Mouse (Mus musculus): ENCODE results near the gene Msh3. TPM values are rescaled to one million over a fixed set of nuclear protein-coding genes. Genes with fewer than 3 reads are reported as not detected.

Gene Msh3
- polyA plus RNA-seq (2014; fragmentation: Illumina TruSeq; extraction: RNeasy Lipid Tissue Mini Kit (QIAGEN cat#74804); ENCODE audit: low read depth, low replicate concordance), result 24.6 TPM

GRCm38 (mm10) chr13:92354456-92355271 lies at the start of gene Msh3, which contains the start of gene Dhfr:
Gene Msh3, minus strand, starts transcription at chr13:92355003.
Gene Dhfr, plus strand, starts transcription at chr13:92354726.

GRCm38 (mm10) chr13:92305680-92306079 lies 49.1 kb downstream of the Msh3 start, which contains the start of gene Gm20379:
Gene Gm20379, plus strand, starts transcription at chr13:92305980.

Other genes with a start within 250 kb of the Msh3 start
- gene Rasgrf2, start 223.3 kb downstream of the Msh3 start, polyA plus RNA-seq (2014; fragmentation: Illumina TruSeq; extraction: RNeasy Lipid Tissue Mini Kit (QIAGEN cat#74804); ENCODE audit: low read depth, low replicate concordance), result 10.4 TPM
- not detected for gene Gm20379, start 49.0 kb downstream of the Msh3 start, polyA plus RNA-seq (2014; fragmentation: Illumina TruSeq; extraction: RNeasy Lipid Tissue Mini Kit (QIAGEN cat#74804); ENCODE audit: low read depth, low replicate concordance)
- 2.7 TPM for gene Dhfr, start 277 bp downstream of the Msh3 start, polyA plus RNA-seq (2014; fragmentation: Illumina TruSeq; extraction: RNeasy Lipid Tissue Mini Kit (QIAGEN cat#74804); ENCODE audit: low read depth, low replicate concordance)
- 0.56 TPM for gene Ankrd34b, start 70.9 kb upstream of the Msh3 start, polyA plus RNA-seq (2014; fragmentation: Illumina TruSeq; extraction: RNeasy Lipid Tissue Mini Kit (QIAGEN cat#74804); ENCODE audit: low read depth, low replicate concordance)
- 5.5 TPM for gene Fam151b, start 129.0 kb upstream of the Msh3 start, polyA plus RNA-seq (2014; fragmentation: Illumina TruSeq; extraction: RNeasy Lipid Tissue Mini Kit (QIAGEN cat#74804); ENCODE audit: low read depth, low replicate concordance)
- 10.6 TPM for gene Zfyve16, start 175.9 kb upstream of the Msh3 start, polyA plus RNA-seq (2014; fragmentation: Illumina TruSeq; extraction: RNeasy Lipid Tissue Mini Kit (QIAGEN cat#74804); ENCODE audit: low read depth, low replicate concordance)
- gene Spz1, start 221.2 kb upstream of the Msh3 start, polyA plus RNA-seq (2014; fragmentation: Illumina TruSeq; extraction: RNeasy Lipid Tissue Mini Kit (QIAGEN cat#74804); ENCODE audit: low read depth, low replicate concordance), result 45.6 TPM

All from adipose tissue, adult 10 weeks (tissue).